Mouse (Mus musculus) lung, postnatal 0 days (tissue): ENCODE measurements around the gene Pcp2.

Experiments used
- CTCF ChIP-seq: IDR thresholded peaks from 2 replicates; pipeline ENCODE4 v1.5.1; 2016; ENCODE audit warnings: antibody characterized with exemption, mild to moderate bottlenecking
- EP300 ChIP-seq: IDR thresholded peaks from 2 replicates; pipeline ENCODE4 v1.6.1; 2016; ENCODE audit warnings: antibody characterized with exemption, mild to moderate bottlenecking, control low read depth

GRCm38 (mm10) chr8:3664405-3664804, 39.1 kb upstream of the Pcp2 start:
- no peak for TF ChIP-seq EP300
- no peak for TF ChIP-seq CTCF
